Mouse (Mus musculus) cortical plate, adult 2 months (tissue): ENCODE results near the gene Qsox1.

Experiments used
- CTCF ChIP-seq: fragments of 200-500 bp; IDR thresholded peaks from 2 replicates; pipeline ENCODE4 v1.5.1; 2011; ENCODE audit warnings: mild to moderate bottlenecking, control low read depth, low read length; ENCODE audit not compliant: insufficient read depth; ENCODE audit errors: extremely low read depth
- POLR2A ChIP-seq: fragments of 200-500 bp; IDR thresholded peaks from 2 replicates; pipeline ENCODE4 v1.6.1; 2011; ENCODE audit warnings: mild to moderate bottlenecking, low read length, control low read depth; ENCODE audit not compliant: insufficient read depth; ENCODE audit errors: extremely low read depth

DNA sequence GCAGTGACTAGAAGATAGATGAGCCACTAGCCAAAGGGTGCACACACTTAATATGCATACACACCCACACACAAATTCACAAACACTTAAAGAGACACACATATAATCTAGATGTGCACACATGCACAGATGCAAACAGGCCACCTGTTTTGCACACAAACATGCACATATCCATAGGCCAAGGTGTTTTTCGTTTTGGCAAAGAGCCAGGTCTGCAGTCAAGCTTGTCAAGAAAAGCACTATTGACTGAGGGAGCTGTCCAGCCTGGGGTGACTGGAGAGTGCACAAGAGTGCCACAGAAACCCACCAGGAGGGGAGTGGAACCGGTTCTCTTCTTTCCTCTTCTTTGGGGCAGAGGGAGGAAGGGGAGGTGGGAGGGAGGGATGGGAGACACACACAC, 81.5 kb downstream of the Qsox1 start:
- TF ChIP-seq POLR2A (no peak), CTCF (no peak)
